Mouse (Mus musculus) granulocyte monocyte progenitor cell, adult 5-6 weeks (primary cell): ENCODE results near the gene Sipa1l3. TPM values are rescaled to one million over a fixed set of nuclear protein-coding genes. Genes with fewer than 3 reads are reported as not detected.

Experiments
- ATAC-seq: replicated peaks from 2 replicates; pipeline ENCODE4 v1.8.0; 2016; ENCODE audit warnings: mild to moderate bottlenecking, moderate TSS enrichment, inconsistent platforms; ENCODE audit not compliant: poor library complexity, severe bottlenecking
- total RNA-seq, 2 experiments: library from RNA; stranded (forward) in 1 of 2; stranded (reverse) in 1 of 2; fragments of 200-712, 200-1000 nt in 1 of 2; fragments of >200 nt in 1 of 2; fragmentation: Nextera tagmentation in 1 of 2; gene quantifications; 2 replicates each; pipeline ENCODE4 v1.2.3; 2014 to 2017

The Sipa1l3 gene
- total RNA-seq, 2 experiments from 2014 or later, result 5.8 to 39.4 TPM

GRCm38 (mm10) chr7:29511598-29512275 is 6.7 kb downstream of the Sipa1l3 start:
- ATAC-seq, result peak; percentile 90

- ATAC-seq, result peak; percentile 13; the same call in 1 of the 2 replicates
Observed at GRCm38 (mm10) chr7:29508522-29508921, 9.9 kb downstream of the Sipa1l3 start.

GRCm38 (mm10) chr7:29505337-29506318 is 12.8 kb downstream of the Sipa1l3 start:
- ATAC-seq, result peak; percentile 64

- peak; percentile 69 for ATAC-seq
Observed at GRCm38 (mm10) chr7:29504683-29505290, 13.7 kb downstream of the Sipa1l3 start.

- no peak for ATAC-seq
Observed at GRCm38 (mm10) chr7:29503616-29504015, 14.8 kb downstream of the Sipa1l3 start.

GRCm38 (mm10) chr7:29501214-29501613 is 17.2 kb downstream of the Sipa1l3 start:
- ATAC-seq, result no peak

- ATAC-seq, result 0 out of 2 replicates have a peak, but pooled peaks have one; percentile 26
Observed at GRCm38 (mm10) chr7:29499071-29499470, 19.4 kb downstream of the Sipa1l3 start.

GRCm38 (mm10) chr7:29496953-29497590 is 21.4 kb downstream of the Sipa1l3 start:
- no peak for ATAC-seq

GRCm38 (mm10) chr7:29496332-29496731 is 22.1 kb downstream of the Sipa1l3 start:
- no peak for ATAC-seq

- ATAC-seq, result no peak
Observed at GRCm38 (mm10) chr7:29495880-29496279, 22.6 kb downstream of the Sipa1l3 start.

- ATAC-seq, result no peak
Observed at GRCm38 (mm10) chr7:29494854-29495253, 23.6 kb downstream of the Sipa1l3 start.

- no peak for ATAC-seq
Observed at GRCm38 (mm10) chr7:29494015-29494414, 24.4 kb downstream of the Sipa1l3 start.

- ATAC-seq, result no peak
Observed at GRCm38 (mm10) chr7:29492992-29493391, 25.4 kb downstream of the Sipa1l3 start.

GRCm38 (mm10) chr7:29491861-29492260 is 26.6 kb downstream of the Sipa1l3 start:
- ATAC-seq, result peak; percentile 95

GRCm38 (mm10) chr7:29491471-29491755 is 27.0 kb downstream of the Sipa1l3 start:
- peak; percentile 8; the same call in 1 of the 2 replicates for ATAC-seq

- ATAC-seq, result peak; percentile 40; the same call in 1 of the 2 replicates
Observed at GRCm38 (mm10) chr7:29490704-29491470, 27.6 kb downstream of the Sipa1l3 start.

- ATAC-seq, result no peak
Observed at GRCm38 (mm10) chr7:29489851-29490250, 28.6 kb downstream of the Sipa1l3 start.

- no peak for ATAC-seq
Observed at GRCm38 (mm10) chr7:29489364-29489763, 29.1 kb downstream of the Sipa1l3 start.

GRCm38 (mm10) chr7:29486753-29487152 is 31.7 kb downstream of the Sipa1l3 start:
- ATAC-seq, result peak; percentile 54; the same call in 1 of the 2 replicates

GRCm38 (mm10) chr7:29485721-29486120 is 32.7 kb downstream of the Sipa1l3 start:
- ATAC-seq, result no peak
